Mouse (Mus musculus): Measurements from ENCODE around the gene Nmral1. TPM values are rescaled to one million over a fixed set of nuclear protein-coding genes. Genes with fewer than 3 reads are reported as not detected.

Nmral1 gene
- polyA plus RNA-seq, 1 experiment from 2014 or later = 58.3 TPM

GRCm38 (mm10) chr16:4661605-4662004, 57.6 kb downstream of the Nmral1 start:
- Histone ChIP-seq H3K4me1 (ENCODE audit: control insufficient read depth, insufficient read depth, low read length) (peaks cover 16% of the 10 kb centered on the region), H3K9me3 (replicated peaks; ENCODE audit: control insufficient read depth, low read length) (no peaks in the 10 kb centered on the region), H3K4me2 (no peak overlapping the region), H3K36me3 (ENCODE audit: control insufficient read depth, insufficient read depth, low read length) (peaks cover 12% of the 10 kb centered on the region; the same call in 1 of the 2 replicates), H3K9ac (ENCODE audit: low read depth, low read length) (no peak overlapping the region), H3K27ac (ENCODE audit: low read depth, low read length) (no peak overlapping the region), H3K27me3 (ENCODE audit: control insufficient read depth, insufficient read depth, low read length) (no peaks in the 10 kb centered on the region), H3K4me3 (ENCODE audit: low read depth, low read length) (no peak overlapping the region)
- 66% methylated on average over 2 of the region's 2 CpGs for WGBS (ENCODE audit: insufficient replicate concordance)
- no peak for ATAC-seq (replicated peaks; ENCODE audit: insufficient number of reproducible peaks, low FRiP score, low TSS enrichment)

Other genes with a start within 250 kb of the Nmral1 start
- gene Srl, start 177.5 kb downstream of the Nmral1 start, polyA plus RNA-seq (2014; fragmentation: Nextera tagmentation; extraction: Ambion mirVana) = 147 and 191 TPM in 2 replicates
- gene Tfap4, start 159.5 kb downstream of the Nmral1 start, polyA plus RNA-seq (2014; fragmentation: Nextera tagmentation; extraction: Ambion mirVana) = 7.3 and 9.4 TPM in 2 replicates
- 19.3 and 23.3 TPM in 2 replicates for gene Glis2, start 124.6 kb downstream of the Nmral1 start, polyA plus RNA-seq (2014; fragmentation: Nextera tagmentation; extraction: Ambion mirVana)
- 119 and 134 TPM in 2 replicates for gene Pam16, start 94.4 kb downstream of the Nmral1 start, polyA plus RNA-seq (2014; fragmentation: Nextera tagmentation; extraction: Ambion mirVana)
- 9.5 and 10.6 TPM in 2 replicates for gene Vasn, start 79.4 kb downstream of the Nmral1 start, polyA plus RNA-seq (2014; fragmentation: Nextera tagmentation; extraction: Ambion mirVana)
- 63.6 and 72.6 TPM in 2 replicates for gene Dnaja3, start 79.4 kb downstream of the Nmral1 start, polyA plus RNA-seq (2014; fragmentation: Nextera tagmentation; extraction: Ambion mirVana)
- gene Coro7, start 39.6 kb downstream of the Nmral1 start, polyA plus RNA-seq (2014; fragmentation: Nextera tagmentation; extraction: Ambion mirVana) = 12.1 and 12.4 TPM in 2 replicates
- gene Hmox2, start 7.0 kb upstream of the Nmral1 start, polyA plus RNA-seq (2014; fragmentation: Nextera tagmentation; extraction: Ambion mirVana) = 102 and 109 TPM in 2 replicates
- 113 and 118 TPM in 2 replicates for gene Cdip1, start 70.9 kb upstream of the Nmral1 start, polyA plus RNA-seq (2014; fragmentation: Nextera tagmentation; extraction: Ambion mirVana)
- gene 4930562C15Rik, start 116.1 kb upstream of the Nmral1 start, polyA plus RNA-seq (2014; fragmentation: Nextera tagmentation; extraction: Ambion mirVana) = 0.25 and 0.79 TPM in 2 replicates
- gene Ubald1, start 161.0 kb upstream of the Nmral1 start, polyA plus RNA-seq (2014; fragmentation: Nextera tagmentation; extraction: Ambion mirVana) = 27.4 and 28.8 TPM in 2 replicates
- 96.8 and 112 TPM in 2 replicates for gene Mgrn1, start 166.9 kb upstream of the Nmral1 start, polyA plus RNA-seq (2014; fragmentation: Nextera tagmentation; extraction: Ambion mirVana)
- 102 and 106 TPM in 2 replicates for gene Nudt16l1, start 219.4 kb upstream of the Nmral1 start, polyA plus RNA-seq (2014; fragmentation: Nextera tagmentation; extraction: Ambion mirVana)
- gene Anks3, start 244.8 kb upstream of the Nmral1 start, polyA plus RNA-seq (2014; fragmentation: Nextera tagmentation; extraction: Ambion mirVana) = 28.7 and 31.8 TPM in 2 replicates

Data from heart, embryonic 11.5 days (tissue).